Mouse (Mus musculus): ENCODE results near the gene Olfr1396.
"Not testable (repeated sequence)": the region's sequence is repeated elsewhere in the genome, so short reads cannot be mapped to it uniquely, and the experiment has no call there.

DNA sequence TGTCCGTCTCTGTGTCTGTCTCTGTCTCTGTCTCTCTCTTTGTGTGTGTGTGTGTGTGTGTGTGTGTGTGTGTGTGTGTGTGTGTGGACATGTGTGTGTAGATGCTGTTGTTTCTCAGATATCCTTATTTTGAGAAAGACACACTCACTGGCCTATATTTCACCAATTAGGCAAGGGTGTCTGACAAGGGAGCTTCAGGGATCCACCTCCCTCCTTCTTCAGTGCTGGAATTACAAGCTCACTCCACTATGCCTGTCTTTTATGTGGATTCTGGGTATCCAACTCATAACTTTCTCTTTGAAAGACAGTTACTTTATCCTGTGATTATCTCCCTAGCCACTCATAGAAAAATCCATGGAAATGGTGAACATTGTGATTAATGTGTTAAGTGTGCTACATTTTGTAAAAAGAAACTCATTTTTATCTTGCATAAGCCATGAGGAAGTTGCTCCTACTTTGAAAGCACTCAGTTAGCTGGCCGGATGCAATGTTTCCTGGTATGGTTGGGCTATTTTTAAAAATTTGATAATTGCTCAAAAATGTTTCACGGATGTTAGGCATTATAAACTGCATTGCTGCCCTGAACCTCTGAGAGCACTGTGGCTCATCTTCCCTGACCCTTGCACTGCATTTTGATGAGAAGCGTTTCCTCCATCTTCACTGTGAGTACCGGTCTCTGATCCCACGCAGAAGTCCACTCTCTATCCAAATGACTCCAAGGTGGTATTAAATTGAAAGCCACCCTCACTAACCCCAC lies 38.5 kb downstream of the Olfr1396 start, which contains the start of gene Ifi47:
- TF ChIP-seq GATA1 (IDR thresholded peaks at IDR 0.05; ENCODE audit: borderline replicate concordance, low read length); FLI1 (IDR thresholded peaks at IDR 0.05; ENCODE audit: low read length): not testable (repeated sequence)
